Comparison of ENCODE assay signal across 17 mouse cellular contexts in the genomic region with DNA sequence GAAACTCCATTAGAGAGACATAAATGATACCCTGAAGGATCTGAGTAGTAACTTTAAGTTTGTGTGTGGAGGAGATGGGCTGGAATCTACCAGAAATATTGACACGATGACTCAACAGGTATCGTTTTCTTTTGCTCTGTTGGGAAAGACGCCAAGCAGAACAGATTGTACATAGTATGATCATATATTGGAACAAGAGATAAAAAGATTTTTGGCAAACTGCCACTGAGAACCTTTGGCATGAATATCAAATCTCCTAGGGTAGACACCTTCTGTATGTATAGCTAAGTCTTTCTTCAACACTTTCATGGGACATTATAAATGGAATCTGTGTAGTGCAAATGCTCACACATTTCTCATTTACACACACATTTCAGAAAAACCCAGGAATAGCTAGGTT.
"Had no signal": no experiment of that assay in that cellular context is flagged by ENCODE, and none has a peak within 500 bp of the region (broad histone marks: within the 10 kb centered on the region; RNA-seq: fewer than 3 reads in every experiment).

No protein-coding gene starts in this region.

- H3K4me2 ChIP-seq: limb, embryonic 12.5 days; limb, embryonic 15.5 days; liver, embryonic 11.5 days; lung, embryonic 14.5 days; midbrain, embryonic 13.5 days had no signal

- ATAC-seq: liver, postnatal 0 days; lung, postnatal 0 days; midbrain, embryonic 13.5 days; midbrain, embryonic 16.5 days had no signal

- H3K9me3 ChIP-seq: limb, embryonic 12.5 days; limb, embryonic 15.5 days; midbrain, embryonic 13.5 days had no signal

- H3K9ac ChIP-seq: limb, embryonic 12.5 days; limb, embryonic 15.5 days; liver, embryonic 14.5 days; liver, postnatal 0 days; lung, embryonic 14.5 days; midbrain, embryonic 13.5 days had no signal

- DNase-seq: kidney, adult 9 months; kidney, postnatal 14 days; kidney, postnatal 4 days; liver, postnatal 0 days; lung, embryonic 14.5 days; thymus, adult 2 months; thymus, postnatal 14 days; thymus, postnatal 4 days had no signal

- H3K36me3 ChIP-seq: limb, embryonic 12.5 days; limb, embryonic 15.5 days; midbrain, embryonic 13.5 days had no signal

- H3K27ac ChIP-seq: left cerebral cortex, adult 2 months; limb, embryonic 12.5 days; limb, embryonic 15.5 days; liver, embryonic 14.5 days; macrophage; midbrain, embryonic 13.5 days had no signal

- H3K4me1 ChIP-seq: limb, embryonic 12.5 days; limb, embryonic 15.5 days; midbrain, embryonic 13.5 days had no signal

- H3K27me3 ChIP-seq: limb, embryonic 12.5 days; limb, embryonic 15.5 days; midbrain, embryonic 13.5 days had no signal

- H3K4me3 ChIP-seq: left cerebral cortex, adult 2 months; limb, embryonic 12.5 days; limb, embryonic 15.5 days; midbrain, embryonic 13.5 days had no signal
